Mouse (Mus musculus): ENCODE measurements at regions not wholly inside any gene's neighbourhood (a gene's known extent, or its start where the extent isn't known, plus 50 kb on each side); places are given as distances from the start of the nearest gene placed in this dataset.

DNA sequence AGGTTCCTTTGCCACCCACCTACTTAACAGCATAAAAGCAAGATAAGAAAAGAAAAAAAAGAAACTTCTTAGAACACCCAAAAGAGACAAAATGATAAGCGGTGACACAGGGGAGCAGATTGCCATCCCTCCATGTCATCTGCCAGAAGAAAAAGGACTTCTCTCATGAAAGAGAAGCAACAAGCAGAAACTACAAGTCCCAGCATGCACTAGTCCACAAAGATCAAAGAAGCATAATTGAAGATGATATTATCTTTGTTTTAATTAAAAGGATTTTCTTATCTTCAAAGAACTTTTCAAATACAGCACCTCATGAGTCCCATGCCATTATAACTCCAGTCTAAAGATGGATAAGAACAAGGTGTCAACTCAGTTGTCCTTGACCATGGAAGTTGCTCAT is 231.0 kb upstream of the 4930412O13Rik start:
- Histone ChIP-seq H3K4me2 (no peak overlapping the region), H3K4me1 (no peaks in the 10 kb centered on the region), H3K9ac (replicated peaks) (no peak overlapping the region), H3K27me3 (replicated peaks) (no peaks in the 10 kb centered on the region), H3K9me3 (replicated peaks) (no peaks in the 10 kb centered on the region), H3K27ac (replicated peaks) (no peak overlapping the region), H3K36me3 (no peaks in the 10 kb centered on the region), H3K4me3 (replicated peaks) (no peak overlapping the region)
- WGBS, result 93% methylated on average over 1 of the region's 1 CpGs
- no peak for ATAC-seq (ENCODE audit: low FRiP score)

DNA sequence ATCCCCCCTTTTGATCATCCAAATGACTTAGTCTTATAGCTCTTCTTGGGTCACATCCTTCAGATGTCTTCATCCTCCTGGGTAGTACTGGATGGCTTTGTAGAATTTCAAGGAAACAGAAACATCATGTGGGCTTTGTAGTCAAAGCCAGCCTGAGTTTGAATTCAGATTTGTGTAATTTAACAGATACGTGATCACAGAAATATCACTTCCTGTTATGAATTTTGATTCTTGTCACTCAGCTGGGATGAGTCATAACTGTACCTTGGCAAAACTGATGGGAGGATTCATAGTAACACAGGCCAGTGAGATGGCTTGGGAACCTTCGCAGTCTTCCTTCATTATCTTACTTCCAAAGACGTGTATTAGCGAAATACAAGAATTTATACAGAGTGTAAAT is 222.2 kb upstream of the 4930412O13Rik start:
- Histone ChIP-seq H3K9ac (replicated peaks) (no peak overlapping the region), H3K4me2 (no peak overlapping the region), H3K9me3 (replicated peaks) (no peaks in the 10 kb centered on the region), H3K36me3 (no peaks in the 10 kb centered on the region), H3K4me1 (no peaks in the 10 kb centered on the region), H3K4me3 (replicated peaks) (no peak overlapping the region), H3K27me3 (replicated peaks) (no peaks in the 10 kb centered on the region), H3K27ac (replicated peaks) (no peak overlapping the region)
- 95% methylated on average over 4 of the region's 4 CpGs for WGBS
- ATAC-seq (ENCODE audit: low FRiP score), result no peak

DNA sequence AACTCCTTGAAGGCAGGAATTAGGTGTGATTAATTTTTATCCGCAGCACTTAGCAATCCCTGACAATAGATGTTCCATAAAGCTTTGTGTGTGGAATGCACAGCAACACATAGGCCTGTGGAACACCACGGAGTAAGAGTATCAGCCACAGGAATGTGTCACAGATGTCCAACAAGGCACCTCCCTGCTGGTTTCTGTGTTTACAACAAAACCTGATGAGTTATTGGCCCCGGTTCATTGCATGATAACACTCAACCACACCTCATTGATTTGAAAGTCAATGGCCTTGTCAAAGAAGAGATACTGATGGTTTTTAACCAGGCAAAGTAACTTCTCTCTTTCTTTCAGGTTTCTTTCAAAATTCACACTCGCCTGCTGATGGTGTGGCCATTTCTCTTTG is 211.4 kb upstream of the 4930412O13Rik start:
- H3K4me1 ChIP-seq, result no peaks in the 10 kb centered on the region
- no peak overlapping the region for H3K9ac ChIP-seq (replicated peaks)
- no peak for ATAC-seq (ENCODE audit: low FRiP score)
- no peak overlapping the region for H3K27ac ChIP-seq (replicated peaks)
- H3K9me3 ChIP-seq (replicated peaks), result no peaks in the 10 kb centered on the region
- 60% methylated on average over 4 of the region's 4 CpGs for WGBS
- H3K36me3 ChIP-seq, result no peaks in the 10 kb centered on the region
- H3K4me3 ChIP-seq (replicated peaks), result no peak overlapping the region
- H3K27me3 ChIP-seq (replicated peaks), result no peaks in the 10 kb centered on the region
- no peak overlapping the region for H3K4me2 ChIP-seq

DNA sequence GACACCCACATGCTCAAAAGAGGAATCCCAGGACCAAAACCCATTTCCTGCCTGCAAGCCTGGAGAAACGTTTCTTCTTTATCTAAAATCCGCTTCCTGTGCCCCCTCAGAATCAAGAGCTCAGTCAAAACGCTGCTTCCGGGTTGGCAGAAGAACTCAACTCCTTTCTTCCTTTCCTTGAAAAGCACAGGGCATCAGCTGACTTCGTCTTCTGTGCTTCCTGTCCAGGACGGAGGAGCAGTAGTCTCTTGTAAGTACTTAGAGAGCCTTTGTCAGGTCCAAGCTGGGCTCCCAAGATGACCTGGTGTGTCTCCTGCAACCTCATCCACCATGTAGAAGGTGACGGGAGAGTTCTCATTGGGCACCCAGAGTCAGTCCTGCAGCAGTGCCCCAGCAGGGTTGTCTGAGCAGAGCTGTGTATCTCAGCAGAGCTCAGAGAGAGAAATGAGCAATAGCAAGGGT is 199.3 kb upstream of the 4930412O13Rik start:
- Histone ChIP-seq H3K4me3 (replicated peaks) (no peak overlapping the region), H3K9ac (replicated peaks) (no peak overlapping the region), H3K4me2 (no peak overlapping the region), H3K27ac (replicated peaks) (no peak overlapping the region), H3K4me1 (no peaks in the 10 kb centered on the region), H3K27me3 (replicated peaks) (no peaks in the 10 kb centered on the region), H3K9me3 (replicated peaks) (no peaks in the 10 kb centered on the region), H3K36me3 (no peaks in the 10 kb centered on the region)
- no peak for ATAC-seq (ENCODE audit: low FRiP score)
- WGBS, result 77% methylated on average over 7 of the region's 7 CpGs

DNA sequence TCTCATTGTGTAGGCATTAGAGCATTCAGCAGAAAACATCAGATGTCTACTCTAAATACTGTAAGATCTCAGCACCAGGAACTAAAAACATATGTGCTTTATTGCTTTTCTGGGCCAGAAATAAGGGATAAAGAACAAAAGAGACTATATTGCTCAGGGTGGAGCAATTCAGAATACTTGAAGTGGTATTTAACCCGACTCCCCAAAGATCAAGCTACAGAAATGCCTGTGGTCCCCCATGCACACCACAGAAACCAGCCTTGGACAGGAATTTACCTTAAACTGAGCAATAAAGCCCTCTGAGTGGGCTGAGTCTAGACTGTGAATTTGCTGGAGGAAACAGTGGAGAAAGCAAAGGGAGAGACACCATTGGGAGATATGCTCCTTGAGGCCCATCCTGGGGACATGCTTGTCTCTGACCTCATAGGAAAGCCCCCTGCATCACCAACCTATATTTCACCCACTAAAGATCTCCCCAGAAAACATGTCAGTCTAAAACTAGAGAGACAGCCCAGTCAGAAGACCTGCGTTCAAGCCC is 197.3 kb upstream of the 4930412O13Rik start:
- no peak overlapping the region for H3K9ac ChIP-seq (replicated peaks)
- no peak overlapping the region for H3K4me3 ChIP-seq (replicated peaks)
- H3K36me3 ChIP-seq, result no peaks in the 10 kb centered on the region
- H3K4me2 ChIP-seq, result no peak overlapping the region
- no peak overlapping the region for H3K27ac ChIP-seq (replicated peaks)
- 88% methylated on average over 2 of the region's 2 CpGs for WGBS
- no peaks in the 10 kb centered on the region for H3K27me3 ChIP-seq (replicated peaks)
- no peaks in the 10 kb centered on the region for H3K9me3 ChIP-seq (replicated peaks)
- H3K4me1 ChIP-seq, result no peaks in the 10 kb centered on the region
- no peak for ATAC-seq (ENCODE audit: low FRiP score)

DNA sequence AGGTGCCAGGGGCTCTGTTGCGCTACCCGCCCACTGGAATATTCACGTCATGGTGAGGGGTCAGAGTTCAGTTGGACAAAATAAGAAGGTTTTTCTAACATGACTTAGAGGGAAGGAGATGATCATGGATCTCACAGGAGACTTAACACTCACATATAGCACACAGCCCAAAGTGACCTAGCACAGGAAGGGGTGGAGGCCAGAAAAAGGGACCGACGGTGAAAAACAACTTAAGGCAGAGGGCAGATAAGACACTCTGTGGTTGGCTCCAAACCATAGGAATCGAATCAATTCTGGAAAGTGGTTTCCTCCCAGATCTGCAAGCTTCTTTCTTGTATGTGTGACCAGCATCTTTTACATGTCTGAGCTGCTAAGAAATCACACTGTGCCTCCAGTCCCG is 192.9 kb upstream of the 4930412O13Rik start:
- Histone ChIP-seq H3K4me2 (no peak overlapping the region), H3K36me3 (no peaks in the 10 kb centered on the region), H3K27ac (replicated peaks) (no peak overlapping the region), H3K9ac (replicated peaks) (no peak overlapping the region), H3K4me1 (no peaks in the 10 kb centered on the region), H3K4me3 (replicated peaks) (no peak overlapping the region), H3K9me3 (replicated peaks) (no peaks in the 10 kb centered on the region), H3K27me3 (replicated peaks) (no peaks in the 10 kb centered on the region)
- ATAC-seq (ENCODE audit: low FRiP score), result no peak
- 92% methylated on average over 7 of the region's 7 CpGs for WGBS

DNA sequence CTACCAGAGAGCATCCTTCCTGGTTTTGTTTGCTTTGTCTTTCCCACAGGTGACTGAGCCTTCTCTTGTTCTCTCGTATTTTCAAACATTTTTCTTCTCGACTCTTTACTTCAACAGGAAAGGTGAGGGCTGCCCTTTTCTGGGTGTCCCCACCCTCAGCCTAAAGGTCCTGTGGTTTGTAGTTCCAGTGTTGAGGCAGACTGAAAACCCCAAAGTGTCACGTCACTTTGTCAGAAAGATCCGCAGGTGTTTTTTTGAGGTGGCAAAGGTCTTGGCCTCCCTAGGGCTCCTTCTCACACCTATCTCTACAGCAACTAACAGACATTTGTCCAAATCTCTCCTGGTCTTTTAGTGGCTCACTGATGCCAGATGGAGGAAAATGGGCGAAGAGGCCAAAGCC is 191.5 kb upstream of the 4930412O13Rik start:
- no peak for ATAC-seq (ENCODE audit: low FRiP score)
- no peaks in the 10 kb centered on the region for H3K4me1 ChIP-seq
- H3K36me3 ChIP-seq, result no peaks in the 10 kb centered on the region
- H3K9me3 ChIP-seq (replicated peaks), result no peaks in the 10 kb centered on the region
- H3K27me3 ChIP-seq (replicated peaks), result no peaks in the 10 kb centered on the region
- H3K27ac ChIP-seq (replicated peaks), result no peak overlapping the region
- H3K9ac ChIP-seq (replicated peaks), result no peak overlapping the region
- H3K4me3 ChIP-seq (replicated peaks), result no peak overlapping the region
- WGBS, result 84% methylated on average over 5 of the region's 5 CpGs
- no peak overlapping the region for H3K4me2 ChIP-seq

DNA sequence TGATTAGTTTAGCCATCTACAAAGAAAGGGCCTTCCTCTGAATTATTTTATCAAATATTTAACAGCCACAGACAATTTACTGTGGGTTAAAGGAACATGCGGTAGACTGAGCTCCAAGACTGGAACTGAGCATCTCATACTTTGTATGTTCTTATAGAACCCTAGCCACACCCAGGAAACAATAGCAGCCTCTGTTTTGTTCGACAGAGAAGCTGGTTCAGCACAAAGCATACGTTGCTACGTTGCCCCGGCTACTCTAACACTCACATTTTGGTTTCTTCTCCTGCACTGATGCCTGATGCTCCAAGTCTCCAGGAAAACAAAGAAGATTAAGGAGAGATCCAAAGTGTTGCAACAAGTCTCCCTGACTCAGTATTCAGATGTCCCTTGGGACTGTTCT is 189.5 kb upstream of the 4930412O13Rik start:
- H3K4me3 ChIP-seq (replicated peaks), result no peak overlapping the region
- WGBS, result 76% methylated on average over 5 of the region's 5 CpGs

DNA sequence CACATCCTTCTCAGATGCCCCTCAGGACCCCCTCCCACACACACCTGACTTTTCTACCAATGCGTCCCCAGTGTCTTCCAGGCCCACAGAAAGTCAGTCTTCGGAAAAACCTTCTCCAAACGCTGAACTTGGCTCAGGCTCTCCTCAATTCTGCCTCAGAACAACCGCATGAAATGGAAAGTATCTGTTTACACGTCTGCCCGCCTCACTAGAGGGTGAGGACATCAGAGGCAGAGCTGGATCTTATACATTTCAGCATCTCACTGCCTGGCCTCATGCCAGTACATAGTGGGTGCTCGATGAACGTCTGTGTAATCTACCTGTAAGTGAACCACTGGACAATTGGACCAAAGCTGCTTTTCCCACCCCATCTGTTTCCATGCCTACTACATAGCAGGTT is 189.1 kb upstream of the 4930412O13Rik start:
- Histone ChIP-seq H3K9me3 (replicated peaks) (no peaks in the 10 kb centered on the region), H3K4me2 (no peak overlapping the region), H3K27ac (replicated peaks) (no peak overlapping the region), H3K9ac (replicated peaks) (no peak overlapping the region), H3K36me3 (no peaks in the 10 kb centered on the region), H3K4me3 (replicated peaks) (no peak overlapping the region), H3K4me1 (no peaks in the 10 kb centered on the region), H3K27me3 (replicated peaks) (no peaks in the 10 kb centered on the region)
- 91% methylated on average over 8 of the region's 8 CpGs for WGBS
- ATAC-seq (ENCODE audit: low FRiP score), result no peak

More for the DNA sequence above, 189.5 kb upstream of the 4930412O13Rik start:
- Histone ChIP-seq H3K36me3 (no peaks in the 10 kb centered on the region), H3K27me3 (replicated peaks) (no peaks in the 10 kb centered on the region), H3K4me2 (no peak overlapping the region), H3K9me3 (replicated peaks) (no peaks in the 10 kb centered on the region), H3K27ac (replicated peaks) (no peak overlapping the region), H3K9ac (replicated peaks) (no peak overlapping the region), H3K4me1 (no peaks in the 10 kb centered on the region)
- no peak for ATAC-seq (ENCODE audit: low FRiP score)

DNA sequence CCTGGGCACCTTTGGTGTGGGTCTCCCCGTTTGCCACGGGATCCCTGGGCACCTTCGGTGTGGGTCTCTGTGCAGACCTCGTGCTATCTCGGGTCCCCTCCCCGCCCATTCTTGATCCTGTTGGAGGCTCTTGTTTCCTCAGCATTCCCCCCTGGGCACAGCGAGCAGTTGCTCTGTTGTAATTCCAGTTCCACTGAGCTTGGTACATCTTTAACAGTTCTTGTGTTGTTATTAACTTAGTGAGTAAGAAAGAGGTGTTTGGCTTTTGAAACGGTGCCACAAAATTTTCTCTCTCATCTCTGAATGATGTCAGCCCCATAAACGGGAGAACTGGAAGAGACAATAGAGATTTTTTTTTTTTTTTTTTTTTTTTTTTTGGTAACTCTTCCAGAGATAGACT is 187.7 kb upstream of the 4930412O13Rik start:
- no peaks in the 10 kb centered on the region for H3K27me3 ChIP-seq (replicated peaks)
- no peak overlapping the region for H3K4me2 ChIP-seq
- no peak overlapping the region for H3K27ac ChIP-seq (replicated peaks)
- no peaks in the 10 kb centered on the region for H3K4me1 ChIP-seq
- no peak overlapping the region for H3K4me3 ChIP-seq (replicated peaks)
- no peak overlapping the region for H3K9ac ChIP-seq (replicated peaks)
- whole genome bisulfite sequencing, result 78% methylated on average over 9 of the region's 9 CpGs
- H3K9me3 ChIP-seq (replicated peaks), result no peaks in the 10 kb centered on the region
- H3K36me3 ChIP-seq, result no peaks in the 10 kb centered on the region
- no peak for ATAC-seq (ENCODE audit: low FRiP score)

DNA sequence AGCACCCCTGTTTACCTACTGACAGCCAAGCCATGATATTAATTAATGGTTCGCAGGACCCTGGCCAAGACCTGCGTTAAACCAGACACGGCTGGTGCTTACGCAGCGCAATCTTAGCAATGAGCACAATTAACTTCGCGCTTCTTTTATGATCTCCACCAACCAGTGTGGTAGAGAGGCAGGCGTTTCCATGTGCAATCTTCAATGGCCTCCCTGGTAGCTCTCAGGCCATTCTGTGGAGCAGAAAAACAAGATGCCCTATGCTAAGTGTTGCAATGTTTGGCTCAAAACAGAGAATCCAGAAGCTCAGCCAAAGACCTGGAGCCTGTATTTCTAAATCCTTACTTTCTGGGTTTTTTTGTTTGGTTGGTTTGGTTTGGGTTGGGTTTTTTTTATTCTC is 186.9 kb upstream of the 4930412O13Rik start:
- 72% methylated on average over 8 of the region's 8 CpGs for WGBS
- Histone ChIP-seq H3K4me3 (replicated peaks) (no peak overlapping the region), H3K9me3 (replicated peaks) (no peaks in the 10 kb centered on the region), H3K27me3 (replicated peaks) (no peaks in the 10 kb centered on the region), H3K36me3 (no peaks in the 10 kb centered on the region), H3K9ac (replicated peaks) (no peak overlapping the region), H3K4me1 (no peaks in the 10 kb centered on the region), H3K4me2 (no peak overlapping the region), H3K27ac (replicated peaks) (no peak overlapping the region)
- no peak for ATAC-seq (ENCODE audit: low FRiP score)

DNA sequence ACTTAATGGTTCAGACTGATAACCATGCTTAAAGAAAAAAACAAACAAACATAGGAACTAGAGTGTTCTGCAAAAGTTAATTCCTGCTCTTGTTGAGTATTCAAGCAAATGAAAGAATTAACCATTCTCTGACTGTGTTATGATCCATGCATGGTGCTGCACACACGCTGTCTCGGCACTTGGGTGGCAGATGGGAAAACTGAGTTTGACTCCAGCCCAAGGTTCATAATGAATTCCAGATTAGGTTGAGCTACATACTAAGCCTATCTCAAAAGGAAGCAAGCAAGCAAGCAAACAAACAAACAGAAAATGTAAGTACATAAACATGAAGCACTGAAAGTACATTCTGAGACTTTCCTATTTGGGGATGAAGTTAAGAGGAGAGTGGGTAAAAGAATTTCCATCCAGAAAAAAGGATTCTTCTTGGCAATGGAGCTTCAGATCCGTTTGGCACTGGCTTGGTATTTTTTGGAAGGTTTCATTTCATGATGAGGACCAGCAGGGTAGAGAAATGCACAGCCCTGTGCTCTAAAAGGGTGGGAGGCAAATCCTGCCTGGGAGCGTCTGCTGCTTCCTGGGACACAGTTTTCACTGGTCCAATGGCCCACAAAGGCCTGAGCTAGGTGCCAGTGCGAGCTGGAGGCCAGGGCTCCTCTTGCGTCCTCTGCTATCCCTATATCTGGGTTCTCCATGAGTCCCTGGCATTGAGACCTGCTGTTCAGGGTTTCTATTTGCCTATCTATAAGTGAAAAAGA is 183.3 kb upstream of the 4930412O13Rik start:
- no peak for ATAC-seq (ENCODE audit: low FRiP score)
- Histone ChIP-seq H3K9me3 (replicated peaks) (no peaks in the 10 kb centered on the region), H3K36me3 (no peaks in the 10 kb centered on the region), H3K4me3 (replicated peaks) (no peak overlapping the region), H3K9ac (replicated peaks) (no peak overlapping the region), H3K4me1 (no peaks in the 10 kb centered on the region), H3K27ac (replicated peaks) (no peak overlapping the region), H3K4me2 (no peak overlapping the region), H3K27me3 (replicated peaks) (no peaks in the 10 kb centered on the region)
- WGBS, result 83% methylated on average over 6 of the region's 6 CpGs

Measured in neural tube, embryonic 15.5 days (tissue).